Mouse (Mus musculus) midbrain, postnatal 0 days (tissue): ENCODE data around the gene Tmem231. TPM values are rescaled to one million over a fixed set of nuclear protein-coding genes. Genes with fewer than 3 reads are reported as not detected.

Experiments
- ATAC-seq: fragments of 200-750 bp; cut with Nextera tagmentation; 2 replicates; pipeline ENCODE4 v1.8.0; 2017; ENCODE audit warnings: moderate number of reproducible peaks, mild to moderate bottlenecking, moderate TSS enrichment, moderate library complexity; ENCODE audit not compliant: low FRiP score
- DNase-seq: peaks from one replicate; pipeline ENCODE4 v3.0.0-alpha.2; 2015; ENCODE audit warnings: low spot score
- H3K27ac ChIP-seq: fragments of 300-500 bp; sonication (generic); 2 replicates; pipeline ENCODE4 v1.5.1; 2014; ENCODE audit warnings: low read depth, mild to moderate bottlenecking, low read length, mixed read lengths
- H3K27me3 ChIP-seq: fragments of 300-500 bp; sonication (generic); 2 replicates; pipeline ENCODE4 v1.6.1; 2014; ENCODE audit warnings: low read length, control low read depth, mixed read lengths; ENCODE audit not compliant: insufficient read depth
- H3K36me3 ChIP-seq: fragments of 300-500 bp; sonication (generic); 2 replicates; pipeline ENCODE4 v1.6.1; 2014; ENCODE audit warnings: low read length, control low read depth, mixed read lengths; ENCODE audit not compliant: insufficient read depth
- H3K4me1 ChIP-seq: fragments of 300-500 bp; sonication (generic); 2 replicates; pipeline ENCODE4 v1.6.1; 2014; ENCODE audit warnings: mild to moderate bottlenecking, control low read depth, antibody characterized with exemption, low read length, mixed read lengths; ENCODE audit not compliant: insufficient read depth
- H3K4me2 ChIP-seq: fragments of 300-500 bp; sonication (generic); 2 replicates; pipeline ENCODE4 v1.6.1; 2014; ENCODE audit warnings: low read depth, mild to moderate bottlenecking, low read length, mixed read lengths; ENCODE audit not compliant: poor library complexity, severe bottlenecking
- H3K4me3 ChIP-seq: fragments of 300-500 bp; sonication (generic); 2 replicates; pipeline ENCODE4 v1.5.1; 2014; ENCODE audit warnings: low read depth, mild to moderate bottlenecking, low read length, moderate library complexity
- H3K9ac ChIP-seq: fragments of 300-500 bp; sonication (generic); replicated peaks from 2 replicates; pipeline ENCODE4 v1.6.1; 2014; ENCODE audit warnings: mild to moderate bottlenecking, low read length, moderate library complexity, mixed read lengths; ENCODE audit not compliant: poor library complexity, severe bottlenecking
- H3K9me3 ChIP-seq: fragments of 300-500 bp; sonication (generic); 2 replicates; pipeline ENCODE4 v1.6.1; 2016; ENCODE audit warnings: low read length, control low read depth
- CTCF ChIP-seq: IDR thresholded peaks from 2 replicates; pipeline ENCODE4 v1.5.1; 2016; ENCODE audit warnings: antibody characterized with exemption, mild to moderate bottlenecking
- WGBS: fragments of 180-500 bp; shearing (Covaris S2); extraction: QIAGEN DNeasy Blood & Tissue Kit; methylation state at CpG from one replicate; pipeline ENCODE4 v1.1.7; 2014; 5-methylcytosine and 5-hydroxymethylcytosine counted together
- polyA plus RNA-seq: library from polyadenylated mRNA; unstranded; fragments of >200 nt; fragmentation: Nextera tagmentation; extraction: Ambion mirVana; gene quantifications from 2 replicates; pipeline ENCODE4 v1.2.1, GENCODE M21; 2015
- total RNA-seq: library from RNA; depleted of rRNA; stranded (reverse); fragments of >200 nt; gene quantifications from 2 replicates; pipeline ENCODE4 v1.2.3, GENCODE M21; 2014

Tmem231 gene
- total and polyA plus RNA-seq, 2 experiments from 2014 or later = 17.3 to 21.3 TPM

DNA sequence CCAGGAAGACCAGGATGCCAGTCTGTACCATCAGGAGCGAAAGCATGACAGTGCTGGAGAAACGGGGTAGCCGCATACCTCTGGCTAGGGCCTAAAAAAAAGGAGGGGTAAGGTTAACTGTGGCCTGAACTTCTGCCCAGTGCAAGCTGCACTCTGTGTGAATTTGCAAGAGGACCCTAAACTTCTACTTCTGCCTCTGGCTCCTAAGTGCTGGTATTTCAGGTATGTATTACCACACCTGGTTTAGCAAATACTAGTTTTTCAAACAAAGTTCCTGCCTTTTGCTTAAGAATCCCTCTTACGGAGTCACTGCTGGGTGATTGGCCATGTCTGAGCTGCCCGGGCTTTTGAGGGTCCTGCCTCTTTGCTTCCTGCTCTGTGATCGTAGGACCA, 42.8 kb downstream of the Tmem231 start:
- Histone ChIP-seq H3K4me3 (peak overlapping the region; percentile 34; the same call in 1 of the 2 replicates), H3K9ac (no peak overlapping the region), H3K27ac (no peak overlapping the region), H3K4me2 (peak overlapping the region; percentile 57; the same call in 1 of the 2 replicates), H3K9me3 (no peaks in the 10 kb centered on the region), H3K27me3 (peaks cover 30% of the 10 kb centered on the region), H3K36me3 (no peaks in the 10 kb centered on the region), H3K4me1 (peaks cover 6% of the 10 kb centered on the region)
- no peak for DNase-seq
- ATAC-seq = no peak
- no peak for TF ChIP-seq CTCF
- WGBS = 67% methylated on average over 6 of the region's 6 CpGs

DNA sequence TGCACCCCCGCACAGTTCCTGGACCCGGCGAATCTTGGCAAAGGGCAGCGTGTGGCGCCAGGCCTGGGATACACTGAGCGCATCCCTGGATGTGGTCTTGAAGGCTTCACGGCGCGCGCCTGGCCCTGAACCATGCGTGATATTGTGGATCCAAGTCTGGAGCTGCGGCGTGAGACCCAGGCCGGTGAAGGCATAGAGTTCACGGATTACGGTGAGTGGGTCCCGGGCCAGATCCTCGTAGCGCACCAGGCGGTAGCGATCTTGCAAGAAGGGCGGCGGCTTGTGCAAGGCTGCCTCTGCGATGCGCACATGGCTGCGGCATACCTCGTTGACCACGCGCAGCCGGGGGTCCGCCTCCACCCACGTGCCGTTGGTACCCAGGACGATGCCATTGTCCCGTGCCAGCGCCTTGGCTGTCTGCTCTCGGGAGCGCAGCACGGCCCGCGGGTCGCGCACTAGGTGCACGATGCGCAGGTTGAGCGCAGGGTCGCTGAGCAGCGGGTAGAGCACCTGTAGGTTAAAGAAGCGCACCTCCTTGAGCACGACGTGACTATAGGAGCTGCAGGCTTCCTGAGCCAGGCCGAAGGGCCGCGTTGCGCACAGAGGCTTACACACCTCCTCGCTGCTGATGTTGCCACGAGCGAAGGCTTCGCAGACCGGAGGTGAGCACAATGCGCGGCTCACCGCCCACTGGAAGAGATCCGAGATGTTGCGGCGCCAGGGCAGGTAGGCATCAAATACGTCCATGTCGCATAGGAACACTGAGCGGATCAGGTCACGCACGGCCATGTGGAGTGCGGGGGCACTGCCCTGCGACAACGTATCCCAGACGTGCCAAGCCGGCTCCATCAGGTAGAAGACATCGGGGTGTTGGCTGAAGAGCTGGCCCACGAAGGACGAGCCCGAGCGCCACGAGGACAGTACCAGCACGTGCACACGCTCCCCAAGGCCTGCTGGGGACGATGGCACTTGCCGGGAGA, 43.5 kb downstream of the Tmem231 start:
- peak overlapping the region; percentile 34 for H3K4me3 ChIP-seq
- TF ChIP-seq CTCF = no peak
- H3K27ac ChIP-seq = no peak overlapping the region
- H3K4me1 ChIP-seq = peaks cover 6% of the 10 kb centered on the region
- H3K27me3 ChIP-seq = peaks cover 30% of the 10 kb centered on the region
- 12% methylated on average over 85 of the region's 86 CpGs for WGBS
- ATAC-seq (0 out of 2 replicates have a peak, but pooled peaks have one; percentile 31), DNase-seq (no peak)
- H3K36me3 ChIP-seq = no peaks in the 10 kb centered on the region
- peak overlapping the region; percentile 57 for H3K4me2 ChIP-seq
- H3K9me3 ChIP-seq = no peaks in the 10 kb centered on the region
- H3K9ac ChIP-seq = peak overlapping the region; percentile 36; the same call in 1 of the 2 replicates

DNA sequence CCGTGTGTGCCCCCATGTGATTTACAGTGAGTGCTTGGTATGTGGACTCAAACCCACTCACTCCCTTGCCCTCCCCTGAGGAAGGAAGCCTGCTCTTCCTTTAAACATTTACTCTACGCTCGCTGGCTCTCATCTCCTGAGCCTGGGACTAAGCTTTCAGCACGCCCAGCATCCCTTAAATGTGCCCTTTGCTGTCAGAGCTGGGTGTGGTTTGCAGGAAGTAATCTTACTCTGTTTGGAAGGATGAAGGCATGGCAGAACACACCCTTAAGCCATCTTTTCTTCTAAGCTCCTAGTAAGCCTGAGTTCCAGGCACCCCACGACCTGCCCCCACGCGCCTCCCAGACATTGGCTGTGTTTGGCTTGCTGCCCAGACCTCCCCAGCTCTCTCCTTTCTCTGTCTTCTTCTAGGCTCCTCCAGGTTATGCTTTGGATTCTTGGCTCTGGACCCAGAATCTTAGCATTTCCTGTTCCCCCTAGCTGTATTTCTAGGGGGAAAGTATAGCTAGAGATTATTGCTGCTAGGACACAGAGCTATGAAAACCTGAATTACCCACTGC, 45.5 kb downstream of the Tmem231 start:
- WGBS = 41% methylated on average over 7 of the region's 7 CpGs

DNA sequence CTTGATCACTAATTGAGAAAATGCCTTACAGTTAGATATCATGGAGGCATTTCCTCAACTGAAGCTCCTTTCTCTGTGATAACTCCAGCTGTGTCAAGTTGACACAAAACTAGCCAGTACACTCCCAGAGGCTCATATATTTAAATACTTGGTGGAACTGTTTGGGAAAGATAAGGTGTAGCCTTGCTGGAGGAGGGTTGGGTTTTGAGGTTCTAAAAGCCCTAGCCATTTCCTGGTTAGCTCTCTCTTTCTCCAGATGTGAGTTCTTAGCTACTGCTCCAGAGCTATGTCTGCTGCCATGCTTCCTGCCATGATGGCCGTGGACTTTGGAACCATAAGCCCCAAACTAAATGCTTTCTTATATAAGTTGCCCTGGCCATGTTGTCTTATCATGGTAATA, 46.2 kb downstream of the Tmem231 start:
- peaks cover 6% of the 10 kb centered on the region for H3K4me1 ChIP-seq
- H3K9me3 ChIP-seq = no peaks in the 10 kb centered on the region
- ATAC-seq (no peak), DNase-seq (no peak)
- peaks cover 30% of the 10 kb centered on the region for H3K27me3 ChIP-seq
- no peak overlapping the region for H3K27ac ChIP-seq
- TF ChIP-seq CTCF = no peak
- 85% methylated on average over 1 of the region's 1 CpGs for WGBS
- no peak overlapping the region for H3K4me2 ChIP-seq
- no peaks in the 10 kb centered on the region for H3K36me3 ChIP-seq
- no peak overlapping the region for H3K4me3 ChIP-seq
- H3K9ac ChIP-seq = no peak overlapping the region

More for the DNA sequence above, 45.5 kb downstream of the Tmem231 start:
- no peaks in the 10 kb centered on the region for H3K9me3 ChIP-seq
- peaks cover 30% of the 10 kb centered on the region for H3K27me3 ChIP-seq
- no peak for DNase-seq
- H3K4me2 ChIP-seq = no peak overlapping the region
- no peak overlapping the region for H3K27ac ChIP-seq
- no peak overlapping the region for H3K9ac ChIP-seq
- no peak for TF ChIP-seq CTCF
- no peaks in the 10 kb centered on the region for H3K36me3 ChIP-seq
- no peak overlapping the region for H3K4me3 ChIP-seq
- ATAC-seq = no peak
- peaks cover 6% of the 10 kb centered on the region for H3K4me1 ChIP-seq

DNA sequence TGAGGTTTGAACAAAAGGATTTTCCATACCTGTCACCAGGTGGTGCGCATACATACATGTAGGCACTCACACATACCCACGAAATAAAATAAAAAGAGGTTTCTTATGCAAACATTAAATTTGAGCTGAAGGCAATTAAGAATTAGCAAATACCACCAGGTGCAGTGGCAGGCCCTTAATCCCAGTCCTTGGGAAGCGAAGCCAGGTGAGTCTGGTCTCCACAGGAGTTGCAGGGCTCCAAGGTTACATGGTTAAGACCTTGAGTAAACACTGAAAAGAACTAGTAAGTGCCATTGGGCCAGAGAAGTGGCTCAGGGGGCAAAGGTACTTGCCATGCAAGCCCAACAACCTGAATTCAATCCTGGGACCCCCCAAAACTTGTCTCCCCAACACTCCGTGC, 50.1 kb downstream of the Tmem231 start:
- H3K4me1 ChIP-seq = no peaks in the 10 kb centered on the region
- no peak overlapping the region for H3K4me3 ChIP-seq
- H3K36me3 ChIP-seq = no peaks in the 10 kb centered on the region
- DNase-seq (no peak), ATAC-seq (no peak)
- no peaks in the 10 kb centered on the region for H3K9me3 ChIP-seq
- 85% methylated on average over 4 of the region's 4 CpGs for WGBS
- H3K4me2 ChIP-seq = no peak overlapping the region
- peaks cover 6% of the 10 kb centered on the region; the same call in 1 of the 2 replicates for H3K27me3 ChIP-seq
- H3K27ac ChIP-seq = no peak overlapping the region
- no peak overlapping the region for H3K9ac ChIP-seq
- TF ChIP-seq CTCF = no peak

DNA sequence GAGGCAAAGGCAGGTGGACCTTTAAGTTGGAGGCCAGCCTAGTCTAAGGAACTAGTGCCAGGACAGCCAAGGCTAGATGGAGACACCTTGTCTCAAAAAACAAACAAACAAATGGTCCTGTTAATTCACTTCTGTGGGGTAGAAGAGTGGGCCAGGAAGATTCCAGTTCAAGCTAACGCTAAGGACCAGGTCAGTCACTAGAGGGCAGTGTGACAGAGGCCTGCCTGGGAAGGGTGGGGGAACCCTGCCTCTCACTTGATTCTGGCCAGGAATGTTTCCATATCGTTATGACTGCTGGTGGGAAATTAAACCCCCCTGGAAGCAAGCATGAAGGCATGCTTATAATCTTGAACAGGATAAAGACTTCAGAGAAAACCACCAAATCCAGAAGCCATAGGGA, 52.1 kb downstream of the Tmem231 start:
- no peaks in the 10 kb centered on the region for H3K27me3 ChIP-seq
- H3K4me1 ChIP-seq = no peaks in the 10 kb centered on the region
- peak; percentile 83 for TF ChIP-seq CTCF
- no peak for ATAC-seq
- H3K27ac ChIP-seq = no peak overlapping the region
- H3K36me3 ChIP-seq = no peaks in the 10 kb centered on the region
- H3K4me3 ChIP-seq = no peak overlapping the region
- WGBS = 0% methylated on average over 2 of the region's 2 CpGs
- no peaks in the 10 kb centered on the region for H3K9me3 ChIP-seq
- peak; percentile 65 for DNase-seq
- H3K4me2 ChIP-seq = no peak overlapping the region
- no peak overlapping the region for H3K9ac ChIP-seq
